Mouse (Mus musculus) E14TG2a.4 (cell line): ENCODE results near the gene Nuak2.

Source experiments
- H3K27me3 ChIP-seq: 2 replicates; pipeline ENCODE4 v1.6.1; 2014; ENCODE audit warnings: low read length, control low read depth; ENCODE audit not compliant: insufficient read depth
- H3K36me3 ChIP-seq: 2 replicates; pipeline ENCODE4 v1.6.1; 2014; ENCODE audit warnings: low read length, control low read depth; ENCODE audit not compliant: insufficient read depth
- H3K4me1 ChIP-seq: replicated peaks from 2 replicates; pipeline ENCODE4 v1.6.1; 2014; ENCODE audit warnings: low read depth, low read length, control low read depth
- H3K4me3 ChIP-seq: replicated peaks from 2 replicates; pipeline ENCODE4 v1.5.1; 2014; ENCODE audit warnings: mild to moderate bottlenecking, low read length
- H3K9me3 ChIP-seq: 2 replicates; pipeline ENCODE4 v1.6.1; 2014; ENCODE audit warnings: low read length, control low read depth
- CTCF ChIP-seq: conservative IDR thresholded peaks from 2 replicates; pipeline ENCODE4 v1.5.1; 2014; ENCODE audit warnings: low read length
- NANOG ChIP-seq: IDR thresholded peaks from 2 replicates; pipeline ENCODE4 v1.6.1; 2014; ENCODE audit warnings: borderline replicate concordance, low read length, mixed read lengths
- POU5F1 ChIP-seq: IDR thresholded peaks from 2 replicates; pipeline ENCODE4 v1.6.1; 2014; ENCODE audit warnings: low read length, borderline replicate concordance

The Nuak2 gene

GRCm38 (mm10) chr1:132370681-132371173 is 54.8 kb downstream of the Nuak2 start:
- Histone ChIP-seq H3K9me3 (no peaks in the 10 kb centered on the region), H3K4me1 (peaks cover 76% of the 10 kb centered on the region), H3K27me3 (no peaks in the 10 kb centered on the region), H3K4me3 (no peak overlapping the region), H3K36me3 (no peaks in the 10 kb centered on the region)
- TF ChIP-seq POU5F1 (no peak), CTCF (no peak)

GRCm38 (mm10) chr1:132371298-132372081 is 55.6 kb downstream of the Nuak2 start:
- H3K27me3 ChIP-seq, result no peaks in the 10 kb centered on the region
- no peak for TF ChIP-seq POU5F1

GRCm38 (mm10) chr1:132372354-132372753 is 56.4 kb downstream of the Nuak2 start:
- H3K4me1 ChIP-seq, result peaks cover 76% of the 10 kb centered on the region
- no peaks in the 10 kb centered on the region for H3K9me3 ChIP-seq
- 0 out of 2 replicates have a peak, but pooled peaks cover 2% of the 10 kb centered on the region for H3K27me3 ChIP-seq
- H3K36me3 ChIP-seq, result no peaks in the 10 kb centered on the region
- H3K4me3 ChIP-seq, result no peak overlapping the region
- TF ChIP-seq POU5F1, result no peak
- no peak for TF ChIP-seq CTCF
- no peak for TF ChIP-seq NANOG

More at GRCm38 (mm10) chr1:132371298-132372081, 55.6 kb downstream of the Nuak2 start:
- Histone ChIP-seq H3K9me3 (no peaks in the 10 kb centered on the region), H3K4me3 (no peak overlapping the region), H3K4me1 (peaks cover 75% of the 10 kb centered on the region), H3K36me3 (no peaks in the 10 kb centered on the region)

GRCm38 (mm10) chr1:132372896-132373534 is 57.1 kb downstream of the Nuak2 start:
- Histone ChIP-seq H3K4me3 (no peak overlapping the region), H3K36me3 (no peaks in the 10 kb centered on the region), H3K27me3 (0 out of 2 replicates have a peak, but pooled peaks cover 2% of the 10 kb centered on the region), H3K9me3 (no peaks in the 10 kb centered on the region), H3K4me1 (peaks cover 76% of the 10 kb centered on the region)
- TF ChIP-seq CTCF, result no peak
- no peak for TF ChIP-seq NANOG
- TF ChIP-seq POU5F1, result no peak

- H3K4me3 ChIP-seq, result no peak overlapping the region
- H3K27me3 ChIP-seq, result peaks cover 12% of the 10 kb centered on the region
- no peaks in the 10 kb centered on the region for H3K9me3 ChIP-seq
- TF ChIP-seq POU5F1 (no peak), NANOG (no peak), CTCF (no peak)
- H3K36me3 ChIP-seq, result no peaks in the 10 kb centered on the region
- peaks cover 79% of the 10 kb centered on the region for H3K4me1 ChIP-seq
Observed at GRCm38 (mm10) chr1:132374140-132374872, 58.4 kb downstream of the Nuak2 start.

- TF ChIP-seq NANOG (no peak), CTCF (no peak), POU5F1 (no peak)
- no peaks in the 10 kb centered on the region for H3K9me3 ChIP-seq
- H3K36me3 ChIP-seq, result no peaks in the 10 kb centered on the region
- H3K4me3 ChIP-seq, result no peak overlapping the region
- peaks cover 84% of the 10 kb centered on the region for H3K4me1 ChIP-seq
- H3K27me3 ChIP-seq, result peaks cover 17% of the 10 kb centered on the region
Observed at GRCm38 (mm10) chr1:132374873-132375244, 58.9 kb downstream of the Nuak2 start.

GRCm38 (mm10) chr1:132375256-132375655 is 59.3 kb downstream of the Nuak2 start:
- Histone ChIP-seq H3K36me3 (no peaks in the 10 kb centered on the region), H3K9me3 (no peaks in the 10 kb centered on the region), H3K4me3 (no peak overlapping the region), H3K4me1 (peaks cover 88% of the 10 kb centered on the region), H3K27me3 (peaks cover 21% of the 10 kb centered on the region)
- TF ChIP-seq CTCF, result no peak
- TF ChIP-seq POU5F1, result no peak
- TF ChIP-seq NANOG, result no peak
